Mouse (Mus musculus) spleen, adult 2 months (tissue): ENCODE data around the gene Sdsl.

ENCODE experiments used
- CTCF ChIP-seq: fragments of 200-500 bp; IDR thresholded peaks from 2 replicates; pipeline ENCODE4 v1.5.1; 2011; ENCODE audit warnings: mild to moderate bottlenecking, inconsistent platforms; ENCODE audit not compliant: insufficient read depth, insufficient read length, insufficient replicate concordance; ENCODE audit errors: extremely low read depth
- POLR2A ChIP-seq: fragments of 200-500 bp; IDR thresholded peaks from 2 replicates; pipeline ENCODE4 v1.6.1; 2011; ENCODE audit warnings: low read depth, low read length, inconsistent platforms

GRCm38 (mm10) chr5:120471538-120471937, 1.1 kb downstream of the Sdsl start:
- TF ChIP-seq POLR2A (no peak), CTCF (no peak)
